Mouse (Mus musculus): ENCODE data around the gene Trhde. TPM values are rescaled to one million over a fixed set of nuclear protein-coding genes. Genes with fewer than 3 reads are reported as not detected.

Gene Trhde
- polyA plus RNA-seq, 1 experiment from 2014 or later, result 0.42 TPM

DNA sequence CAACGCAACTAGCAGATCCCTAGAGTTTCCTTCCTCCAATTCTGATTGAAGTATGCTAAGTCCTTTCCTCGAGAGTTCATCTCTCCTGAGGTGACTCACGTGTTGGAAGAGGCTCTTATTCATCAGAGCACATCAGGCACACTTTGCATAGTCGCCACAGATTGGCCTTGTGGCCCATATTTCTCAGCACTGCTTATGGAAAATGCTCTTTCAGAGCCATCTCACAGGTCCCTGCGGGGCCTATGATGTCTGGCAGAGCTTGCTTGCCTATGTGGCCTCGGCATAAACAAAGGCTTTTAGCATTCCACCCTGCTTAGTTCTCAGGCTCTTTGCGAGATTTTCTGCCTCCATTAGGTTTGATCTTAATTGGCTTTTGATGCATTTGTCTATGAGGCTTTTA is 396.8 kb downstream of the Trhde start:
- WGBS, result 72% methylated on average over 7 of the region's 7 CpGs
- Histone ChIP-seq H3K27me3 (ENCODE audit: control insufficient read depth, insufficient read depth, low read length) (no peaks in the 10 kb centered on the region), H3K36me3 (ENCODE audit: control insufficient read depth, insufficient read depth, low read length) (no peaks in the 10 kb centered on the region), H3K27ac (ENCODE audit: low read depth, low read length) (no peak overlapping the region), H3K4me2 (replicated peaks; ENCODE audit: low read depth, low read length) (no peak overlapping the region), H3K4me1 (ENCODE audit: control insufficient read depth, insufficient read depth, low read length) (no peaks in the 10 kb centered on the region), H3K9me3 (ENCODE audit: control insufficient read depth, low read length) (no peaks in the 10 kb centered on the region), H3K4me3 (ENCODE audit: low read length) (no peak overlapping the region), H3K9ac (ENCODE audit: low read depth, low read length) (no peak overlapping the region)
- ATAC-seq (ENCODE audit: low FRiP score, low TSS enrichment), result no peak

DNA sequence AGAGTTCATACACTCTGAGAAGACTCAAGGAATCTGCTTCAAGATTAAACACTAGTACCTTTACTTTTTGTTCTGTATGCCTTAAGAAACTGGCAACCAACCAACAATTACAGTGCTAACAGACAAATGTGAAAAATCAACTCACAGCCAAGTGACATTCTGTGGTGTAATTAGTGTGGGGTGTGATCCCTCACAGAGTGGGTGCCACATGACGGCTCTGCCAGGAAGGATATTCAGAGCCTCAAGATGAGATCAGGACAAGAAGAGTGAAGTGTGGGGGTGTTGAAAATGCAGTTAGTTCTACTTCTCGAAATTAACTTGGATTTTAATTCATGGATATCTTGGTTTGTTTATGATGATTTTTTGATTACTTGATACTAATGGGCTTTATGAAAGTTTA is 398.3 kb downstream of the Trhde start:
- no peak overlapping the region for H3K27ac ChIP-seq (ENCODE audit: low read depth, low read length)
- no peaks in the 10 kb centered on the region for H3K4me1 ChIP-seq (ENCODE audit: control insufficient read depth, insufficient read depth, low read length)
- 65% methylated on average over 2 of the region's 2 CpGs for WGBS
- H3K9ac ChIP-seq (ENCODE audit: low read depth, low read length), result no peak overlapping the region
- H3K36me3 ChIP-seq (ENCODE audit: control insufficient read depth, insufficient read depth, low read length), result no peaks in the 10 kb centered on the region
- H3K4me3 ChIP-seq (ENCODE audit: low read length), result no peak overlapping the region
- no peak for ATAC-seq (ENCODE audit: low FRiP score, low TSS enrichment)
- H3K4me2 ChIP-seq (replicated peaks; ENCODE audit: low read depth, low read length), result no peak overlapping the region
- H3K27me3 ChIP-seq (ENCODE audit: control insufficient read depth, insufficient read depth, low read length), result no peaks in the 10 kb centered on the region
- H3K9me3 ChIP-seq (ENCODE audit: control insufficient read depth, low read length), result no peaks in the 10 kb centered on the region

DNA sequence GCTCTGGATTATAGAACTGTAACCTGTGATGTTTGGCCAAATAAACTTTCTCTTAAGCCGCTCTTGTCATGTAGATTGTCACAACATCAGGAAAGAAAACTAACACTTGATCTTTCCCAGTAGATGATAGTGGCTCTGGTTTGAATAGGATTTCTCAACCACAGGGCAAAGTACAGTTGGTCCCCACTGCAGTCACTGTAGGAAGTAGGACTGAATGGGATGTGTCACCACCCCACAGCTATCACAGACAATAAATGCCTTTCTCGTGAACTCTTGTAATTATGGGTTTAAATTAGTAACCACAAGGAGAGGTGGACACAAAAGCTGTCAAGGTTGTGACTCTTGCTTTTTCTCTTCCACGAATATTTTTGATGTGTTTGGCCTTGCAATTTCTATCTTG is 431.3 kb downstream of the Trhde start:
- H3K9ac ChIP-seq (ENCODE audit: low read depth, low read length), result no peak overlapping the region
- no peak overlapping the region for H3K27ac ChIP-seq (ENCODE audit: low read depth, low read length)
- no peaks in the 10 kb centered on the region for H3K9me3 ChIP-seq (ENCODE audit: control insufficient read depth, low read length)
- H3K4me1 ChIP-seq (ENCODE audit: control insufficient read depth, insufficient read depth, low read length), result no peaks in the 10 kb centered on the region
- no peak overlapping the region for H3K4me3 ChIP-seq (ENCODE audit: low read length)
- no peak overlapping the region for H3K4me2 ChIP-seq (replicated peaks; ENCODE audit: low read depth, low read length)
- no peak for ATAC-seq (ENCODE audit: low FRiP score, low TSS enrichment)
- H3K27me3 ChIP-seq (ENCODE audit: control insufficient read depth, insufficient read depth, low read length), result no peaks in the 10 kb centered on the region
- 80% methylated on average over 3 of the region's 3 CpGs for WGBS
- no peaks in the 10 kb centered on the region for H3K36me3 ChIP-seq (ENCODE audit: control insufficient read depth, insufficient read depth, low read length)

DNA sequence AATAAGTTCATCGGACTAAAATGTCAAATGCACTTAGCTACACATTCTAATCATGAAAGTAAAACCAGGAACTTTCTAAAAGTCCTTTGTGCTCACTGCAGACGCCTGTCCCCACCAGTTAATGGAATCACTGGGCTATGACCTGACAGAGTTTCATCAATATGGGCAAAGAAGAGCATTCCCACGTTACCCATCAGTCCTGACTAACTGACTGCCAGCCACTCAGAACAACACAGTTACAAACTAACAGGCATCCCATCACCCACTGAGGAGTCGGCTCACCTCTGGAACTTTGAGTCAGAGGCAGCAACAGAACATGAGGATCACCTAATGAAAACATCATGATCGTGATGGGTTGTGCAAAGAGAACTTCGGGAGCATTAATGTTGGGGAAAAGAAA is 438.7 kb downstream of the Trhde start:
- Histone ChIP-seq H3K9ac (ENCODE audit: low read depth, low read length) (no peak overlapping the region), H3K36me3 (ENCODE audit: control insufficient read depth, insufficient read depth, low read length) (no peaks in the 10 kb centered on the region), H3K4me2 (replicated peaks; ENCODE audit: low read depth, low read length) (no peak overlapping the region), H3K4me1 (ENCODE audit: control insufficient read depth, insufficient read depth, low read length) (no peaks in the 10 kb centered on the region), H3K27me3 (ENCODE audit: control insufficient read depth, insufficient read depth, low read length) (no peaks in the 10 kb centered on the region), H3K27ac (ENCODE audit: low read depth, low read length) (no peak overlapping the region), H3K9me3 (ENCODE audit: control insufficient read depth, low read length) (no peaks in the 10 kb centered on the region), H3K4me3 (ENCODE audit: low read length) (no peak overlapping the region)
- peak; percentile 46; the same call in 1 of the 2 replicates for ATAC-seq (ENCODE audit: low FRiP score, low TSS enrichment)
- WGBS, result 71% methylated on average over 6 of the region's 6 CpGs

DNA sequence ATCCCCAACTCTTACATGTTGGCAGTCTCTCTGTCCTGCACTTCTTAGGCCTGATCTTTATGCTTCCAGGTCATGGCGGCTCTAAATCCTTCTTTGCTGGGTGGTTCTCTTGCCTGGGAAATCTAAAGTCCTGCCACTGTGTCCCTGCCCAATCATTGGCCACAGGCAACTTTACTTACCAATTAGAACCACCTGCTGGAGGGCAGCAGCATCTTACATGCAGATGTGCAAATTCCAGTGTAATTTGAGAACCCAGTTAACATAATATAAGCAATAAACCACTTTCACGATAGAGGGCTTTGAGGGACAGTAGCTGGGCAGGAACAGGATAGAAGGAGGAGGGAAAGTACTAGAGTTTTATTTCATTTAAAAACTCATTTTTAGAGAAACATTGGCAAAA is 439.5 kb downstream of the Trhde start:
- 0 out of 2 replicates have a peak, but pooled peaks have one; percentile 46 for ATAC-seq (ENCODE audit: low FRiP score, low TSS enrichment)
- H3K4me1 ChIP-seq (ENCODE audit: control insufficient read depth, insufficient read depth, low read length), result no peaks in the 10 kb centered on the region
- H3K9ac ChIP-seq (ENCODE audit: low read depth, low read length), result no peak overlapping the region
- H3K27me3 ChIP-seq (ENCODE audit: control insufficient read depth, insufficient read depth, low read length), result no peaks in the 10 kb centered on the region
- H3K36me3 ChIP-seq (ENCODE audit: control insufficient read depth, insufficient read depth, low read length), result no peaks in the 10 kb centered on the region
- no peak overlapping the region for H3K4me2 ChIP-seq (replicated peaks; ENCODE audit: low read depth, low read length)
- no peak overlapping the region for H3K4me3 ChIP-seq (ENCODE audit: low read length)
- no peaks in the 10 kb centered on the region for H3K9me3 ChIP-seq (ENCODE audit: control insufficient read depth, low read length)
- 36% methylated on average over 2 of the region's 2 CpGs for WGBS
- no peak overlapping the region for H3K27ac ChIP-seq (ENCODE audit: low read depth, low read length)
